Mouse (Mus musculus): ENCODE results near the gene Tbc1d19. TPM values are rescaled to one million over a fixed set of nuclear protein-coding genes. Genes with fewer than 3 reads are reported as not detected.
A peak's percentile ranks its signal among the peaks of the same experiment; 100 is the strongest.

Gene Tbc1d19
- polyA plus RNA-seq (2012; ENCODE audit: insufficient read depth, insufficient read length, missing spikeins): 16.3 and 17.0 TPM in 2 replicates

DNA sequence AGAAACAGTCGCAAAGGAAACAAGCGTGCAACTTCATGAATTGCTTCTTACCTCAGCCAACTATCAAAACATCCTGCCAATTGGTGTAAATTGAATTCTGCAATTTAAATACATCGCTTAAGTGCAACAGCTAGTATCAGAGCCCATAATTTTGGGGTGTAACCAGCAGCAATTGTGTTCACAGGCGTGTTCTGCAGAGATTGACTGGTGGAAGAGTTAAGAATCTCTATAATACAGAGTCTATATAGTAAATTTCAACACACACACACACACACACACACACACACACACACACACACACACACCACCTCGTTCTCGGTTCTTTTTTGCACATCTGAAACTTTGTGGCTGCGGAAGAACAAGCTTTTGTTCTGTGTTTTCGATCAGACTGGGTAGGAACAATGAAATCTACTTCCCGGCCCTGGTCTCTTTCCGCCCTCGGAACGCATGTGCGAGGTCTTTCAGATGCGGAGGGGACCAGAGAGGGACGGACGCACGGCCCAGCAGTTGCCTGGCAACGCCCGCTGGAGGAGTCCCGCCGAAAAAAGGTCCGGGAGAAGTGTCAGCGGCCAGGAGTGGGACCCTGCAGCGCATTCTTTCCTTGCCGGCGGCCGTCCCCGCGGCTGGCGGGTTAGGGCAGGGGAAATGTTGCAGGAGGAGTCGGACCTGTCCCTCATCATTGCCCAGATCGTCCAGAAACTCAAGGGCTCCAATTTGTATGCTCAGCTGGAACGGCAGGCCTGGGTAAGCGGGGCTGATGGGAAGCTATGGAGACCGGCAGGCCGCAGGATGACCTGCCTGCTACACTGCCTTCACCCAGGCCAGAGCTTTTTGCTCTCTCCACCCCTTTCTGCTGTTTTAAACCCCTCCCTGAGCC is at the start of gene Tbc1d19:
Gene Tbc1d19 (plus strand): TSS at position 492 of the 877 bp plus-strand sequence.
- H3K27ac ChIP-seq (replicated peaks; ENCODE audit: low read depth, low read length): no peak within 1 kb of the TSS

DNA sequence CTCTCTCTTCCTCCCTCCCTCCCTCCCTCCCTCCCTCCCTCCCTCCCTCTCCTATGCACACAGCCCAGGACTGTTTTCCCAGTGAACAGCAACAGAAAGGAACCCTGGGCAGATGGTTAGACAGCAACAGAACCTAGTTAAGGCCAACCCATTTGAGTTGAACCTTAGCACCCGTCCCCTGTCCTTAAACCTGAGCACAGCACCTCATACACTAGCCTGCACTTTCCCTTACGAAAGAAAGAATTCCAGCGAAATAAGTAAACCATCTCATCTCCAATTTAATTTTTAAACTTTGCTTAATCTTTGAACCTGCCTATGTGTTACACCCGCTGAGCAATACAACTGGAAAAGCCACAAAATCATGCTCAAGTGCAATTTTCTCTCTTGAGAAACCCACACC is 49.5 kb upstream of the Tbc1d19 start:
- no peaks in the 10 kb centered on the region for H3K4me1 ChIP-seq (ENCODE audit: control insufficient read depth, insufficient read depth, insufficient read length, low read length)
- H3K4me3 ChIP-seq (ENCODE audit: insufficient read depth, low read depth, low read length): no peak overlapping the region
- H3K27ac ChIP-seq (replicated peaks; ENCODE audit: low read depth, low read length): no peak overlapping the region

More for the DNA sequence above, at the start of gene Tbc1d19:
- peak within 1 kb of the TSS; percentile 91 for H3K4me3 ChIP-seq (ENCODE audit: insufficient read depth, low read depth, low read length)
- no peaks in the 10 kb centered on the region; the same call in 1 of the 2 replicates for H3K4me1 ChIP-seq (ENCODE audit: control insufficient read depth, insufficient read depth, insufficient read length, low read length)

GRCm38 (mm10) chr5:53760914-53761313 is 48.5 kb upstream of the Tbc1d19 start:
- no peaks in the 10 kb centered on the region for H3K4me1 ChIP-seq (ENCODE audit: control insufficient read depth, insufficient read depth, insufficient read length, low read length)
- H3K27ac ChIP-seq (replicated peaks; ENCODE audit: low read depth, low read length): no peak overlapping the region
- H3K4me3 ChIP-seq (ENCODE audit: insufficient read depth, low read depth, low read length): no peak overlapping the region

DNA sequence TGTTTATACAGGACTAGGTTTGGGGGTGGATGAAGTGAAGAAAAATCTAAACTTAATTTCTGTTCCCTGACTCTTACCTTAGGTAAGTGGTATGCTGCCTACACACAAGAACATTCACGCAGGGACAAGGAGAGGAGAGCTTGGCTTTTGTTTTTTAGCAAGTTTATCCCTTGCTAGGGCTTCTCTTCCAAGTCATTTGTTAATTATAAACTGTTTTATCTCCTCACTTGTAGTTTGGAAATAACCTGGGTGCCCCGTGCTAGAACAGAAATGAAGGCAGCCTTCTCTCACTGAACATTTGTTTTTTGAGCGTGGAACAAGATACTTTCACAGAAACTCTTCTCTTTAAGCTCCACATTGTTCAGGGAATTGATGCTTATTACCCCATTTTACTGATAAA is 48.1 kb upstream of the Tbc1d19 start:
- Histone ChIP-seq H3K4me3 (ENCODE audit: insufficient read depth, low read depth, low read length) (no peak overlapping the region), H3K27ac (replicated peaks; ENCODE audit: low read depth, low read length) (no peak overlapping the region), H3K4me1 (ENCODE audit: control insufficient read depth, insufficient read depth, insufficient read length, low read length) (no peaks in the 10 kb centered on the region)

DNA sequence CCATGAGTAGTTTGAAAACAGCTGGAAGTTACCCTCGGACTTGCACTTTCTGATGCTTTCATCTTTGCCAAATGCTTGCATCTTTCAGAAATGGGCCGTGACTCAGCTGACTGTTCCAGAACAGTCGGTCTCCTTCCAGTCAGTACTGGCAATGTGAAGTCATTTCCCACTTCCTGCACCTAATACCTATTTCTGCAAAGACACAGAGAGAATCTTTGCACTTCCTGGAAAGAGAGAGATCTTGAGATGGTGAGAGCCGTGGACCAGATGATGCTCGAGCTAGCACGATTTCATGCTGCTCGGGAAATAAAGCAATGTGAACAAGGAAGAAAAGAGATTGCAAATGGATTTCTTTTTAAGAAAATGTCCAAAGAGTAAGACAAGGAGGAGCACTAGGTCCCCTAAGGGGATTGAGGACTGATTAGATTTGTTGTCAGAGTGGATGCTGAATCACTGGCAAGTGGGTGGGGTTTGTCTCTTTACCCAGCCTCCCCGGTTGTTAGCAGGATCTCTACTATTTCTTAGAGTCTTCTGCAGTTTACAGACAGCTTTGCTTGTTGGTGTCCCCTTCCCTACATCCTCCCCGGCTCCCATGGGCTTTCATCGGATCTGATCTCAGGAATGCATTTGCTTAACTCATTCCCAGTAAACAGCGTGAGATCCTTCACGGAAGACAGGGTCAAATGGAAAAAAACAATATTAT is 24.4 kb upstream of the Tbc1d19 start:
- no peaks in the 10 kb centered on the region for H3K4me1 ChIP-seq (ENCODE audit: control insufficient read depth, insufficient read depth, insufficient read length, low read length)
- no peak overlapping the region for H3K27ac ChIP-seq (replicated peaks; ENCODE audit: low read depth, low read length)
- 0 out of 2 replicates have a peak overlapping the region, but pooled peaks have one; percentile 0 for H3K4me3 ChIP-seq (ENCODE audit: insufficient read depth, low read depth, low read length)

- no peak overlapping the region for H3K27ac ChIP-seq (replicated peaks; ENCODE audit: low read depth, low read length)
- H3K4me1 ChIP-seq (ENCODE audit: control insufficient read depth, insufficient read depth, insufficient read length, low read length): no peaks in the 10 kb centered on the region
- no peak overlapping the region for H3K4me3 ChIP-seq (ENCODE audit: insufficient read depth, low read depth, low read length)
Measured at GRCm38 (mm10) chr5:53801379-53801778, 8.0 kb upstream of the Tbc1d19 start.

DNA sequence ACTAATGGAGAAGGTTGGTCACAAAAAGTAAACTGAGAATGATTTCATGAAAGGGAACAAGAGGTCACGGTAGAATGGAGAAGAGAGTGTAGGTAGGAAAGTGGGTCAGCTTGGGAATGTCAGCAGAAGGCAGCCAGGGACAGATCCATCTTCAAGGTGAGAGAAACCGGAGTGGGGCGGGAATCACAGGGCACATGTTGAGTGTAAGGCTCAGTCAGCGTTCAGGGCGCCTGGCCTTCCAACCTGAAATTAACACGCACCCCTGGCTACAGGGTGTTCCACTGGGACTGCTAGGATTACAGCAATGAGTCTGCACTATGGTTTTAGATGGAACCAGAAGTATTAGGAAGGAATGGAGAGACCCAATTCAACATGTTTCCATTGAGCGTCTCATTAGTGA is 10.3 kb downstream of the Tbc1d19 start:
- Histone ChIP-seq H3K27ac (replicated peaks; ENCODE audit: low read depth, low read length) (no peak overlapping the region), H3K4me1 (ENCODE audit: control insufficient read depth, insufficient read depth, insufficient read length, low read length) (peaks cover 2% of the 10 kb centered on the region; the same call in 1 of the 2 replicates), H3K4me3 (ENCODE audit: insufficient read depth, low read depth, low read length) (no peak overlapping the region)

DNA sequence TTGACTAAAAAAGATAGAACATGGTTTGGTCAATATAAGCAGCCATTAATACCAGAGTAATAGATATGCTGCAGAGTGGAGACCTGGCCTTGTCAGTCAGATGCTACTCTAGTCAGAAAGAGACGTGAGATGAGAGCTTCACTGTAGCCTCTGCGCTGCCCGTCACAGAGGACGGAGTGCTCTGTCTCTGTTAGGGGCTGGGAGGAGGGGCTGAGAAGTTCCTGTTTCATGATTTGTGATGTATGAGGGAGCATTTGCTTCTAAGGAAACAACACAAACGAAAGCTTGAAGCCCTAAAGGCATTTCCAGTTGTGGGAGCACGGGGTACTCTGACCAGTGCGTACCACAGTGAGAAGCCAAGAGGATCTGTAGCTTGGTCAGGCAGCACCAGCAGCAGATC is 16.5 kb downstream of the Tbc1d19 start:
- H3K27ac ChIP-seq (replicated peaks; ENCODE audit: low read depth, low read length): no peak overlapping the region

GRCm38 (mm10) chr5:53834489-53834888 is 25.1 kb downstream of the Tbc1d19 start:
- Histone ChIP-seq H3K4me3 (ENCODE audit: insufficient read depth, low read depth, low read length) (no peak overlapping the region), H3K27ac (replicated peaks; ENCODE audit: low read depth, low read length) (no peak overlapping the region), H3K4me1 (ENCODE audit: control insufficient read depth, insufficient read depth, insufficient read length, low read length) (no peaks in the 10 kb centered on the region)

More for the DNA sequence above, 16.5 kb downstream of the Tbc1d19 start:
- Histone ChIP-seq H3K4me1 (ENCODE audit: control insufficient read depth, insufficient read depth, insufficient read length, low read length) (no peaks in the 10 kb centered on the region), H3K4me3 (ENCODE audit: insufficient read depth, low read depth, low read length) (no peak overlapping the region)

- H3K4me1 ChIP-seq (ENCODE audit: control insufficient read depth, insufficient read depth, insufficient read length, low read length): no peaks in the 10 kb centered on the region
- H3K4me3 ChIP-seq (ENCODE audit: insufficient read depth, low read depth, low read length): no peak overlapping the region
- H3K27ac ChIP-seq (replicated peaks; ENCODE audit: low read depth, low read length): no peak overlapping the region
Measured at GRCm38 (mm10) chr5:53841256-53841655, 31.9 kb downstream of the Tbc1d19 start.

DNA sequence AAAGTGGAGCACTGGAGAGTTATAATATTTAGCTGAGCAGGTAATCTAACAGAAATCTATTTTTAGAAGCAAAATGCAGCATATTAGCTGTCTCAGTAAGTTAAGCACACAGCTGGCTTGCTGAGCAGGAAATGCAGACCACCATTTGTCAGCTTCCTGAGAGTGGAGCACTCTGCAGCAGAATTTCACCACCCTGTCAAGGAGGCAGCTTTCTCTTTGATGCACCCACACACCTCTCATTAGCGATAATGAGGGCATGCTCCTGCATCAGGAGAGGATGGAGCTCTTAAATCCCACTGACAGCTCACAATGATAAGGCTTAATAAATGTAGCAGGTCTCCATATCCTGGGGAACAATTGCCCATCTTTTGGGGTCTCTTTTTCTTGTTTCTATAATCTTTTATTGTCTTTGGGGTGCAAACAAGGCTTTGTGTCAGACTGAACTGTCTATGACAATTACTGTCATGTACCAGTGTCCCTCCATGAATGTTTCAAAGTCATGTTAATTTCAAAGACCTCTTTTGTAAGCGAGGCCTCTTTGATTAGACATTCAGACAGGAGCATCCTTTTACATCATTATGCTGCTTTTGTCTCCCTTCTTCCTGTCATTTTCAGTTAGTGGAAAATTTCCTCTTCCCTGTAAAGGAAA is 39.0 kb downstream of the Tbc1d19 start:
- no peaks in the 10 kb centered on the region for H3K4me1 ChIP-seq (ENCODE audit: control insufficient read depth, insufficient read depth, insufficient read length, low read length)
- H3K27ac ChIP-seq (replicated peaks; ENCODE audit: low read depth, low read length): no peak overlapping the region
- no peak overlapping the region for H3K4me3 ChIP-seq (ENCODE audit: insufficient read depth, low read depth, low read length)

DNA sequence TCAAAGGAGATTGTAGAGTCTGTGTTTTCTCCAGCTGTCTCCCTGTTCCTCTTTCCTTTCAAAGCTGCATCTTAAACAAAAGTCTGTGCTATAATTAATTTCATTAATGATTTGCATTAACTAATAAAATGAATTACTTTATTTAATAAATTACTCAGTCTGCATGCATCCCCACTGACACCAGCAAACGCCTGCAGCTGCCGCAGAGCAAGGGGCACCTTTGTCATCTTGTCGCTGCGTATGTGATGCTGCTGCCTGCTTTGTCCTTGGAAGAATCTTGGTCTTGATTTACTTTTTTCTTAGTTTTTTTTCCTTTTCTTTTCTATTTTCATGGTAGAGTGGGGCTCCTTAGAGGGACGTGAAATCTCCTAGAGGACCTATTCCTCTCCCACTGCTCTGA is 43.2 kb downstream of the Tbc1d19 start:
- Histone ChIP-seq H3K27ac (replicated peaks; ENCODE audit: low read depth, low read length) (no peak overlapping the region), H3K4me3 (ENCODE audit: insufficient read depth, low read depth, low read length) (no peak overlapping the region), H3K4me1 (ENCODE audit: control insufficient read depth, insufficient read depth, insufficient read length, low read length) (no peaks in the 10 kb centered on the region)

GRCm38 (mm10) chr5:53854561-53854960 is 45.2 kb downstream of the Tbc1d19 start:
- Histone ChIP-seq H3K4me1 (ENCODE audit: control insufficient read depth, insufficient read depth, insufficient read length, low read length) (no peaks in the 10 kb centered on the region), H3K4me3 (ENCODE audit: insufficient read depth, low read depth, low read length) (no peak overlapping the region), H3K27ac (replicated peaks; ENCODE audit: low read depth, low read length) (no peak overlapping the region)

- Histone ChIP-seq H3K4me3 (ENCODE audit: insufficient read depth, low read depth, low read length) (no peak overlapping the region), H3K4me1 (ENCODE audit: control insufficient read depth, insufficient read depth, insufficient read length, low read length) (no peaks in the 10 kb centered on the region), H3K27ac (replicated peaks; ENCODE audit: low read depth, low read length) (no peak overlapping the region)
Measured at GRCm38 (mm10) chr5:53856011-53856410, 46.6 kb downstream of the Tbc1d19 start.

GRCm38 (mm10) chr5:53865146-53865545 is 55.7 kb downstream of the Tbc1d19 start:
- H3K4me1 ChIP-seq (ENCODE audit: control insufficient read depth, insufficient read depth, insufficient read length, low read length): no peaks in the 10 kb centered on the region
- H3K27ac ChIP-seq (replicated peaks; ENCODE audit: low read depth, low read length): no peak overlapping the region
- H3K4me3 ChIP-seq (ENCODE audit: insufficient read depth, low read depth, low read length): no peak overlapping the region
